In the genomic region with DNA sequence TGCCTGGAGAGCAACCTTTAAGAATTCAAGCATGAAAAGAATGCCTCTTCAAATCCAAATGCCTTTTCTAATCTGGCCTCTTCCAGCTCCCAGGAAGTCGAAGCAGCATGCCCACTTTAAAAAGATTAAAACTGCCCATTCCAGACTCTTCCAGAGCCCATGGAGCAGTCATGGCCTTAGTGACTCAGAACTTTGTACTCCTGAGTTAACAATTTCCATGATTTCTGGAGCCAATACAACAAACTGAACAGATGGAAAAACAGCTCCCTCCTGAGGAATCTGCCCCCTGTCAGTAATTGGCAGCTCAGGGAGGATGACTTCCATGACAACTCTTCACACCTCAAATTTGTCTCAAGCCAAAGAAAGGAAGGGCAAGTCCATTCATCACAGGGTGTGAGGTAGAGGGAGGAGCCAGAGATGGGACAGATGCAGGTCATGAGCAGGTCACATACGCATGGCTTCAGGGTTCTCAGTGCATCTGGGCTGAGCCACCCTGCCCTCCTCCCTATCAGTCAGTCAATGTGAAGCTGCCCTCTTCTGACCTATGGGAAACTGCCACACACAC, we compare ENCODE assay signal across 24 mouse cellular contexts.
DNase-seq lines count a peak whose midpoint lies in the region; ATAC-seq lines count a peak whose summit lies in the region.
"Had no signal": no experiment of that assay in that cellular context is flagged by ENCODE, and none has a peak within 500 bp of the region (broad histone marks: within the 10 kb centered on the region; RNA-seq: fewer than 3 reads in every experiment).

No protein-coding gene starts in this region.

- H3K36me3 ChIP-seq in kidney, embryonic 15.5 days, result no peaks in the 10 kb centered on the region
- no peaks in the 10 kb centered on the region for H3K36me3 ChIP-seq in midbrain, embryonic 11.5 days (ENCODE audit: control insufficient read depth, insufficient read depth, low read length)
- no peaks in the 10 kb centered on the region for H3K36me3 ChIP-seq in midbrain, embryonic 13.5 days
- H3K36me3 ChIP-seq: embryonic facial prominence, embryonic 12.5 days; G1E; hindbrain, embryonic 15.5 days; limb, embryonic 10.5 days; neural tube, embryonic 12.5 days had no signal

- H3K27ac ChIP-seq in kidney, embryonic 15.5 days, result no peak overlapping the region
- H3K27ac ChIP-seq in midbrain, embryonic 11.5 days (ENCODE audit: low read depth, low read length), result no peak overlapping the region
- H3K27ac ChIP-seq in midbrain, embryonic 13.5 days, result no peak overlapping the region
- H3K27ac ChIP-seq: embryonic facial prominence, embryonic 12.5 days; hindbrain, embryonic 15.5 days; limb, embryonic 10.5 days; neural tube, embryonic 12.5 days; stomach, postnatal 0 days had no signal

- H3K4me1 ChIP-seq in kidney, embryonic 15.5 days, result no peaks in the 10 kb centered on the region
- no peaks in the 10 kb centered on the region for H3K4me1 ChIP-seq in midbrain, embryonic 11.5 days (ENCODE audit: control insufficient read depth, insufficient read depth, low read length)
- H3K4me1 ChIP-seq in midbrain, embryonic 13.5 days (replicated peaks), result no peaks in the 10 kb centered on the region
- H3K4me1 ChIP-seq: embryonic facial prominence, embryonic 12.5 days; hindbrain, embryonic 15.5 days; neural tube, embryonic 12.5 days had no signal

- no peak for ATAC-seq in kidney, embryonic 15.5 days (replicated peaks; ENCODE audit: low FRiP score)
- ATAC-seq in midbrain, embryonic 11.5 days (ENCODE audit: low FRiP score), result no peak
- ATAC-seq in midbrain, embryonic 13.5 days, result no peak
- ATAC-seq: forebrain, postnatal 0 days; liver, postnatal 0 days; lung, postnatal 0 days had no signal

- H3K27me3 ChIP-seq in kidney, embryonic 15.5 days, result no peaks in the 10 kb centered on the region
- no peaks in the 10 kb centered on the region for H3K27me3 ChIP-seq in midbrain, embryonic 11.5 days (ENCODE audit: control insufficient read depth, insufficient read depth, low read length)
- no peaks in the 10 kb centered on the region for H3K27me3 ChIP-seq in midbrain, embryonic 13.5 days
- H3K27me3 ChIP-seq: embryonic facial prominence, embryonic 12.5 days; hindbrain, embryonic 15.5 days; neural tube, embryonic 12.5 days had no signal

- peak; percentile 39 to 42 for DNase-seq in cerebellum, postnatal 10 days
- DNase-seq in cerebellum, adult 18-20 months, result no peak
- DNase-seq in kidney, adult 18-20 months, result peak; percentile 31
- peak; percentile 62 for DNase-seq in midbrain, embryonic 11.5 days (ENCODE audit: low spot score, missing footprints)
- DNase-seq in kidney, postnatal 36 days, result peak; percentile 50 to 67
- no peak for DNase-seq in layer of hippocampus, postnatal 25 days (ENCODE audit: extremely low spot score in 1 of 2, low spot score in 1 of 2)
- DNase-seq: adrenal gland, postnatal 14 days; cerebellum, adult 11 months; forebrain, postnatal 0 days; gastrocnemius, postnatal 36 days; liver; liver, postnatal 0 days; midbrain, embryonic 14.5 days; right cerebral cortex, postnatal 14 days; thymus, adult 2 months had no signal

- no peak overlapping the region for H3K4me2 ChIP-seq in kidney, embryonic 15.5 days
- H3K4me2 ChIP-seq in midbrain, embryonic 11.5 days, result no peak overlapping the region
- no peak overlapping the region for H3K4me2 ChIP-seq in midbrain, embryonic 13.5 days (replicated peaks)
- H3K4me2 ChIP-seq: embryonic facial prominence, embryonic 12.5 days; hindbrain, embryonic 15.5 days; neural tube, embryonic 12.5 days had no signal

- WGBS in kidney, embryonic 15.5 days, result 81% methylated on average over 2 of the region's 2 CpGs
- WGBS in midbrain, embryonic 11.5 days, result 58% methylated on average over 2 of the region's 2 CpGs
- WGBS in midbrain, embryonic 13.5 days, result 67% methylated on average over 2 of the region's 2 CpGs

- H3K9me3 ChIP-seq in kidney, embryonic 15.5 days (replicated peaks), result no peaks in the 10 kb centered on the region
- no peaks in the 10 kb centered on the region for H3K9me3 ChIP-seq in midbrain, embryonic 11.5 days (ENCODE audit: control insufficient read depth, low read length)
- H3K9me3 ChIP-seq in midbrain, embryonic 13.5 days, result no peaks in the 10 kb centered on the region
- H3K9me3 ChIP-seq: embryonic facial prominence, embryonic 12.5 days; hindbrain, embryonic 15.5 days; limb, embryonic 10.5 days; neural tube, embryonic 12.5 days had no signal

- no peak overlapping the region for H3K4me3 ChIP-seq in kidney, embryonic 15.5 days (replicated peaks)
- no peak overlapping the region for H3K4me3 ChIP-seq in midbrain, embryonic 11.5 days (ENCODE audit: low read depth, low read length)
- no peak overlapping the region for H3K4me3 ChIP-seq in midbrain, embryonic 13.5 days (replicated peaks)
- H3K4me3 ChIP-seq: embryonic facial prominence, embryonic 12.5 days; hindbrain, embryonic 15.5 days; limb, embryonic 10.5 days; neural tube, embryonic 12.5 days had no signal

- H3K9ac ChIP-seq in kidney, embryonic 15.5 days, result no peak overlapping the region
- no peak overlapping the region for H3K9ac ChIP-seq in midbrain, embryonic 11.5 days (ENCODE audit: low read length)
- H3K9ac ChIP-seq in midbrain, embryonic 13.5 days (replicated peaks), result no peak overlapping the region
- H3K9ac ChIP-seq: embryonic facial prominence, embryonic 12.5 days; forebrain, postnatal 0 days; hindbrain, embryonic 15.5 days; liver, postnatal 0 days; neural tube, embryonic 12.5 days had no signal

Comparison
In these comparisons a context has a peak if more than half of its experiments do, and no peak if none do; other contexts are left out.
1. DNase-seq: peak in cerebellum, postnatal 10 days (2 of 2), kidney, adult 18-20 months (single experiment), midbrain, embryonic 11.5 days (single experiment) and kidney, postnatal 36 days (2 of 2); none in cerebellum, adult 18-20 months (0 of 2) and layer of hippocampus, postnatal 25 days (0 of 2).